Mouse (Mus musculus) adrenal gland, postnatal 4 days (tissue): ENCODE results near the gene Bsn. TPM values are rescaled to one million over a fixed set of nuclear protein-coding genes. Genes with fewer than 3 reads are reported as not detected.

ENCODE experiments used
- DNase-seq, 2 experiments: peaks; one replicate each; pipeline ENCODE4 v3.0.0; 2021 to 2022; ENCODE audit warnings: low spot score in 2 of 2, mixed read lengths in 2 of 2
- total RNA-seq, 2 experiments: library from RNA; stranded (reverse); gene quantifications; 2 replicates each; pipeline ENCODE4 v1.2.3; 2021

Bsn gene
- total RNA-seq, 2 experiments from 2014 or later: 3.9 to 4.4 TPM

- no peak for DNase-seq
These were observed 60.9 kb downstream of the Bsn start for GRCm38 (mm10) chr9:108129042-108129948.

- no peak for DNase-seq
These were observed 61.9 kb downstream of the Bsn start for GRCm38 (mm10) chr9:108128248-108128647.

DNA sequence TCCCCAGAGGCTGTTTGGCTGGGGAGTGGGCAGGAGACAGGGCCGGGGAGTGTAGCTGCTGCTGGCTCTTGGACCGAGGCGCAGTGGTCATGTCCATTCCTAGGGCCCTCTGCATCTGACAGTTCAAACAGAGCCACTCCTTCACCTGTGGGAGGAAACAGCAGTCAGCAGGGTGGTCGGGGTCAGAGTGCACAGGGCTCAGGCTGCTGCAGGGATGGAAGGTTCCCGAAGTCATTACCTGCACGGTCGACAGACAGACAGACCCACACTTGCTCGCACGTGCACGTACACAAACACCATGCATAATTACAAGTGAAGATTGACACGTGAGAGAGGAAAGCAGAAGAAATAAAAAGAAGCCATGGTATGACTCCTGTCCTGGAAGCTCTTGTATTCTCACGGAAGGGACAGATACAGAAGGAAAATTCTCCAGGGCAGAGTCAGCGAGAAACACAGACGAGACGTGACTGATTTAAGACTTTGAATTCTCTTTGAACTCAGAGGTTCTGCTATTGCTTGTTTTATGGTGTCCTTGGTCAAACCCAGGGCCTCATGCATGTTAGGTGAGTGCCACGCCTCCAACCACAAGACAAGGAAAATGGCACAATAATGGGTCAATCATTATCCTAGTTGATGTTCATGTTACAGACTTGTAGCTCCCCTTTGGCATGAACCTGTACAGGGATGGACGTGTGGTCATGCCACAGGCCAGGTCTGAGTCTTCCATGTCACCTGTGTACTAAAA, 63.6 kb downstream of the Bsn start:
- no peak for DNase-seq

DNA sequence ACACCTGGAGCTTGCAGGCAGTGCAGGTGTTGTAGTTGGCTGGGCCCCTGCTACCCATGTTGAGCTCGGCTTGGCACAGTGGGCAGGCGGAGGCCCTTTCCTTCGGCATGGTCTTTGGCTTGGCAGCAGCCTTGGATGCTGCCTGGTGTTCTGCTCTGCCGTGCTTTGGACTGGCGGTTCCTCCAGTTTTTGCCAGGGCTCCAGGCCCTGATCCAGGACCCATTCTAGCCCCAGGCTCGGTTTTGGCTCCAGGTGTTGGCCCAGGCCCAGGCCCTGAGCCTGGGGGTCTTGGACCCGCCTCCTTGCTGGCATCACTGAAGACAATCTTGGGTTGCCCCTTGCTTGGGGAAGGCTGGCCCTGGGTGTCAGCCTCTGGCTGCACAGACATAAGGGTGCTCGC, 64.5 kb downstream of the Bsn start:
- no peak for DNase-seq

- no peak for DNase-seq
These were observed 66.3 kb downstream of the Bsn start for GRCm38 (mm10) chr9:108123916-108124315.

- no peak for DNase-seq
These were observed 68.8 kb downstream of the Bsn start for GRCm38 (mm10) chr9:108121170-108121969.

DNA sequence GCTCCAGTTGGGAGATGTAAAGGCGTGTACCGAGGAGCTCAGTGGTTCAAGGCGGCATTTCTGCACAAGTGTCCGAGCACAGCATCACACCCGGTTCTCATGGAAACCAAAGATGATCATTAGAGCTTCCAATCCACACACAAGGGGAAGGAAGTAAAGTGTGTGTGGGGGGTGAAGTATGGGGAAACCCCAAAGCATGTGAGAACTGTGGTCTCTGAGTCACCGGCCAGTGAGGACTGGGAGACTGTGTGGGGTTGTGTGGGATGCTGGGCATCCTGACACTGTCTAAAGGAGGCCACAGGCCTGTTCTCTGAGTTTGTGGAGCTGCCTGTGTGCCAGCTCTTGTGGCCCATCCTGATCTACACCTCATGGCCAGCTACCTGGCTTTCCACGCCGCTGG, 69.5 kb downstream of the Bsn start:
- DNase-seq: no peak

GRCm38 (mm10) chr9:108119891-108120411, 70.2 kb downstream of the Bsn start:
- DNase-seq: no peak

DNA sequence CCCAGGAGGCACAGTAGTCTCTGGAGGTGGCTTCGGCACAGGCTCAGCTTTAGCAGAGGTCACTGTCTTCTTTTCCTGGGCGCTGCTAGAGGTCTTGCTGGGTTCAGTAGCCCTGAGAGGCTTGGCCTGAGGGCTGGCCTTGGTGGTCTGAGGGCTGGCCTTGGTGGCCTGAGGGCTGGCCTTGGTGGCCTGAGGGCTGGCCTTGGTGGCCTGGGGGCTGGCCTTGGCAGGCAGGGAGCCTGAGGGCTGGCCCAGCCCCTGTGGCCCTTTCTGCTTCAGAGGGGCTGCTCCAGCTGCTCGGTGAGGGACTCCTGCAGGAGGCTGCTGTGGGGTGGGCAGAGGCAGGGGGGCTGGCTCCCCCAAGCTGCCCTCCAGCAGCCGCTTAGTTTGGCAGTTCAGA, 73.0 kb downstream of the Bsn start:
- DNase-seq: peak in 1 of 2 experiments; percentile 50

DNA sequence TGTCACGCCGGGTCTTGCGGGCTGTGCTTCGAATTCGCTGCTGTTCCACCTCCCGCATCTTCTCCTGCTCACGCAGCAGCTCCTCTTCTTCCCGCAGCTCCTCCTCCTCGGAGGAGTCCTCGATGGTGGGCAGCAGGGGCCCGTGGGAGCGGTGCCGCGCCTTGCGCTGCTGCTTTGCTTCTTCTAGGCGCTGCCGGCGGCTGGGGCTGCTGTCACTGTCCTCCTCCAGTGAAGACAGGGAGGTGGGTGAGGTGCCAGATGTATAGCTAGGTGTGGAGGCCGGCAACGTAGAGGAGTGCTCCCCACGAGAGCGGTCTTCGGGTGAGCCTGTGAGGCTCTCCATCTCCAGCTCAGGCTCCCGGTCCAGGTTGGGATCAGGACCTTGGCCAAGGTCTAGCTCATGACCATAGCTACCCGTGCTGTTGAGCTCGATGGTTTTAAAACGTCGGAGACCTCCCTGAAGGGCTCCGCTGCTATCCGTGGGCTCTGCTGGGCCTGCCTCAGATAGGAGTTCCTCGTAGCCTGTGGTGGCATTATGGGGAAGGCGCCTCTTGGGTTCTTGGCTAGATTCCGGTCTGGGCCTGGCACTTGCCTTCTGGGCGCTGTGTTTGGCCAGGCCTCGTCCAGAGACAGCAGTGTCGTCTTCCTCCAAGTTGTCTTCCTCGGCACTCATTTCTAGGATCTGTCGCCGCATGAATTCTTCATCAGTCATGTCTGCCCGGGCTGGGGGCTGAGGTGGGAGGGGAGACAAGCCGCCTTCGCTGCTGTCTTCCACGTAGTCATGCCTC, 74.7 kb downstream of the Bsn start:
- no peak for DNase-seq

DNA sequence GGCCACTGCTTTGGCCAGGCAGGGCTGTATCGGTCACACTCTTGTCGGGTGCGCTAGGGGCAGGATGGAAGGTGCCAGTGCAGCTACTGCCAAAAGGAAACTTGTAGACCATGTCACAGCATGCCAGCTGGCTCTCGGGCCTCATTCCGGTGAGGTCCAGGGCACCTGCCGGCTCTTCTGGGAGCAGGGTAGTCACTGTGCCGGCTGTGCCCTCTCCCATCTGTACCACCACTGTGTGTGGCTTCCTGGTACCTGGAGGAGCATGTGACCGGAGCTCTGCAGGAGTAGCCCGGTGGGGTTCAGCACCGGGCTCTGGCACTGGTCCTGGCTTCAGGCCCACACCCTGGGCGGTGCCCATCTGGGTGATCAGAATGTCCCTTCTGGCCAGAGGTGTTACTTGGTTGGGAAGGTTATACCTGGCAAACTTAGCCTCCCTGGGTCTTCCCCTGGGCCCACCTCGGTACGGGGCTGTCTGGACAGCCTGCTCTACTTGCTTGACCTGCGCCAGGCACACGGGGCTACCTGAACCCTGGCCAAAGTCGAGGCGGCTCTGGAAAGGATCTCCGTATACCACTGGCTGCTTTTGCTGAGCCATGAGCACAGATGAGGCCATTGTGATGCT, 77.4 kb downstream of the Bsn start:
- DNase-seq: no peak

DNA sequence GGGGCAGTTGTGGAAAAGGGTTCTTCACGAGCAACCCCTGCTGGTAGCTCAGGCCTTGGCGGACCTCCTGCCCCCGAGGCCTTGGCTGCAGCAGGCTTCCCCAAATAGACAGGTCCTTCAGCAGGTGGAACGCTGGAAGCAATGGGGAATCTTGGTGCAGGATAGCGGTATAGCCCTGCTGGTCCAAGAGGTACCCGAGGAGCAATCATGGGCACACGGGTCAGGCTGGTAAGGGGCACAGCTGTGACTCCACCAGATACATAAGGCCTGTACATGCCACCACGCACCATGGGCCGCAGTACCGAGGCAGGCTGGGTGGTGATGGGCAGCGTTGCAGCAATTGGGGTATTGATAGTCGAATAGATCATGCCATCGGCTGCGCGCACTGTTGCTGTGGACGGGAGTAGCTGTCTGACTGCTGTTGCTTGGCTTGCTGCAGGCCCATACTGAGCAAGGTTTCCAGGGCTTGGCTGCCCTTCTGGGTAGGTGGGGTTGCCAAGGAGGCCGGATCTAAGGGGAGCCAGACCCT, 78.5 kb downstream of the Bsn start:
- no peak for DNase-seq

DNA sequence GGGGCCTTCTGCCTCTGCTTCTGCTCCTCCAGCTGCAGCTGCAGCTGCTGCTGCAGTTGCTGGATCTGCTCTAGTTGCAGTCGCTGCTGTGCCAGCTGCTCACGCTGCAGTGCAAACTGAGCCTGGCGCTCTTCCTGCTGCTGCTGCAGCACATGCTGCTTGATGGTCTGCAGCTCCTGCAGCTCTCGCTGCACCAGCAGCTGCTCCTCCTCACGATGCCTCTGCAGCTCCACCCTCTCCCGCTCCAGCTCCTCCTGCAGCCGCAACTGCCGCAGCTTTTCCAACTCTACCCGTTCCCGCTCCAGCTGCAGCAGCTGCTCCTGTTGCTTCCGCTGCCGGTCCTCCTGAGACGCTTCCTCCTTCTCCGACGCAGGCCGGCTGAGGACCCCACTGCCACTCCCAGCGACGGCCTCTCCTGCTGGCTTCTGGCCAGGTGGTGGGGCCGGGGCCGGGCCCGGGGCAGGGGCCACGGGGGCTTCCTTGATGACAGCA, 79.0 kb downstream of the Bsn start:
- no peak for DNase-seq

GRCm38 (mm10) chr9:108110160-108110559, 80.0 kb downstream of the Bsn start:
- no peak for DNase-seq

DNA sequence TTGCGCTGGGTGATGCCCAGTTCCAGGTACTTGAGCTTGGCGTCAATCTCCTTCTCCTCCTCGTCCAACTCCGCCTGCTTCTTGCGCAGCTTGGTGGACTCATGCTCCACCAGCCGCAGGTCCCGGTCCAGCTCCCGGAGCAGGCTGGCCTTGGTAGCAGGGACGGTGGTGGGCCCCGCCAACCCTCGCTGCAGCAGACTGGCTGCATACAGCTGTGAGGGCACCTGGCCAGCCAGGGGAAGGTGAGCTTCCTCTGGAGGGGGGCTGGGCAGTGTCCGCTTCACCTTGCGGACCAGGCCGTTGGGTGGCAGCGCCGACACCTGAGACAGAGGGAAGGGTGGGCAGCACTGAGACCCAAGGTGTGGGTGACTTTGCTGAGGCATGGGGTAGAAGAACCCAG, 82.3 kb downstream of the Bsn start:
- DNase-seq: no peak

DNA sequence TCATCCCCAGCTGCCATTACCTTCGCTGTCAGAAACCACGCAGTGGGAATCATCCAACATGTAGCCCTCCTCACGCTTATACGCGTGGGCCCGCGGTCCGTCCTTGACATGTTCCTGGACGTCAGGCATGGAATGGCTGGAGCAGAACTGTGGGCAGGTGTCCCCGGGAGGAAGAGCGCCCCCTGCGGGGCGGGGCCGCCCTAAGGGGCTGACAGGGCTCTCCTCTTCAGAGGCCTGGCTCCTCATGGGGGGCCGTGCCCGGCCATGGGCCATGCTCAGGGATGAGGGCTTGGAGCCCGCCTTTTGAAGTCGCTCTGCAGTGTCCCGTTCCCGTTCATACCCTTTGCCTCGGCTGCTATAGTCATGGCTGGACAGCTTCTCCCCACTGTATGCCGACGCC, 84.1 kb downstream of the Bsn start:
- DNase-seq: no peak

- no peak for DNase-seq
These were observed 84.7 kb downstream of the Bsn start for GRCm38 (mm10) chr9:108105549-108105863.

GRCm38 (mm10) chr9:108104766-108105548, 85.2 kb downstream of the Bsn start:
- DNase-seq: no peak

DNA sequence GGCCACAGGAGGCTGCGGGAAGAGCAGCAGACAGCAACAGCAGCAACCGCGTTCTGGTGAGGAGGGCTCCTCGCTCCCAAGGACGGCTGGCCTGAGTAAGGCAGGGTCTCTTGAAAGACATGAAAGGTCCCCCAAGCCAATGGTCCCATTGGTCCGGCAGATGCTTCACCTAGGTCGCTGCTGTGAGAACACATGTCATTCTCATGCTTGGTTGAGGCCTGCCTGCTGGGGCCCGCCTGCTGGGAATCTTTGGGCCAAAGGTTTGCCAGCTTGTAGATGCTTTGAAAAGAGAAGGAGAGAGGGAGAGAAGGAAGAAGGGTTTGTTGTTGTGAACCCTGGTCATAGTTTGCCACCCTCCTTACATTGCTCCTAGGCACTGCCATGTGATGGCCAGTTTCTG, 90.6 kb downstream of the Bsn start:
- DNase-seq: no peak
